Mouse (Mus musculus) neural tube, embryonic 15.5 days (tissue): ENCODE results near the gene Irak2. TPM values are rescaled to one million over a fixed set of nuclear protein-coding genes. Genes with fewer than 3 reads are reported as not detected.

Experiments
- ATAC-seq: fragments of 200-750 bp; cut with Nextera tagmentation; 2 replicates; pipeline ENCODE4 v1.8.0; 2017; ENCODE audit warnings: mild to moderate bottlenecking, moderate TSS enrichment, moderate library complexity; ENCODE audit not compliant: low FRiP score
- H3K27ac ChIP-seq: fragments of 300-500 bp; sonication (generic); replicated peaks from 2 replicates; pipeline ENCODE4 v1.5.1; 2015; ENCODE audit warnings: mild to moderate bottlenecking, inconsistent platforms
- H3K27me3 ChIP-seq: fragments of 300-500 bp; sonication (generic); replicated peaks from 2 replicates; pipeline ENCODE4 v1.6.1; 2015; ENCODE audit warnings: inconsistent platforms
- H3K36me3 ChIP-seq: fragments of 300-500 bp; sonication (generic); 2 replicates; pipeline ENCODE4 v1.6.1; 2015; ENCODE audit warnings: inconsistent platforms
- H3K4me1 ChIP-seq: fragments of 300-500 bp; sonication (generic); 2 replicates; pipeline ENCODE4 v1.6.1; 2015; ENCODE audit warnings: inconsistent platforms
- H3K4me2 ChIP-seq: fragments of 300-500 bp; sonication (generic); 2 replicates; pipeline ENCODE4 v1.6.1; 2015; ENCODE audit warnings: inconsistent platforms, mild to moderate bottlenecking, moderate library complexity
- H3K4me3 ChIP-seq: fragments of 300-500 bp; sonication (generic); replicated peaks from 2 replicates; pipeline ENCODE4 v1.5.1; 2015; ENCODE audit warnings: mild to moderate bottlenecking, inconsistent platforms
- H3K9ac ChIP-seq: fragments of 300-500 bp; sonication (generic); replicated peaks from 2 replicates; pipeline ENCODE4 v1.6.1; 2015; ENCODE audit warnings: mild to moderate bottlenecking, inconsistent platforms
- H3K9me3 ChIP-seq: fragments of 300-500 bp; sonication (generic); replicated peaks from 2 replicates; pipeline ENCODE4 v1.6.1; 2016; ENCODE audit warnings: inconsistent platforms
- WGBS: fragments of 180-500 bp; shearing (Covaris S2); methylation state at CpG from one replicate; pipeline ENCODE4 v1.1.7; 2015; ENCODE audit warnings: mixed read lengths; 5-methylcytosine and 5-hydroxymethylcytosine counted together
- polyA plus RNA-seq: library from polyadenylated mRNA; unstranded; fragments of >200 nt; fragmentation: Nextera tagmentation; extraction: Ambion mirVana; gene quantifications from 2 replicates; pipeline ENCODE4 v1.2.1, GENCODE M21; 2015

Gene Irak2
- polyA plus RNA-seq, 1 experiment from 2014 or later = 2.5 TPM

- no peak overlapping the region for H3K27ac ChIP-seq
These were observed 4.8 kb downstream of the Irak2 start for GRCm38 (mm10) chr6:113643021-113643420.

GRCm38 (mm10) chr6:113643967-113644366 lies 5.7 kb downstream of the Irak2 start:
- no peak for ATAC-seq
- H3K4me3 ChIP-seq = no peak overlapping the region
- no peaks in the 10 kb centered on the region for H3K9me3 ChIP-seq
- no peaks in the 10 kb centered on the region for H3K36me3 ChIP-seq
- no peak overlapping the region for H3K9ac ChIP-seq
- WGBS = 87% methylated on average over 2 of the region's 2 CpGs
- no peaks in the 10 kb centered on the region for H3K27me3 ChIP-seq
- no peaks in the 10 kb centered on the region for H3K4me1 ChIP-seq
- H3K27ac ChIP-seq = no peak overlapping the region
- H3K4me2 ChIP-seq = no peak overlapping the region

More at GRCm38 (mm10) chr6:113643021-113643420, 4.8 kb downstream of the Irak2 start:
- no peaks in the 10 kb centered on the region for H3K4me1 ChIP-seq
- 89% methylated on average over 4 of the region's 4 CpGs for WGBS
- ATAC-seq = no peak
- H3K4me3 ChIP-seq = no peak overlapping the region
- H3K9ac ChIP-seq = no peak overlapping the region
- H3K4me2 ChIP-seq = no peak overlapping the region
- no peaks in the 10 kb centered on the region for H3K36me3 ChIP-seq
- H3K27me3 ChIP-seq = no peaks in the 10 kb centered on the region
- no peaks in the 10 kb centered on the region for H3K9me3 ChIP-seq

- ATAC-seq = no peak
- Histone ChIP-seq H3K36me3 (no peaks in the 10 kb centered on the region), H3K9ac (no peak overlapping the region), H3K27ac (no peak overlapping the region), H3K4me3 (no peak overlapping the region), H3K4me2 (no peak overlapping the region), H3K4me1 (no peaks in the 10 kb centered on the region), H3K27me3 (no peaks in the 10 kb centered on the region), H3K9me3 (no peaks in the 10 kb centered on the region)
- 83% methylated on average over 8 of the region's 8 CpGs for WGBS
These were observed 6.5 kb downstream of the Irak2 start for GRCm38 (mm10) chr6:113644808-113645207.

- no peaks in the 10 kb centered on the region for H3K27me3 ChIP-seq
- no peak overlapping the region for H3K4me2 ChIP-seq
- no peak for ATAC-seq
- no peaks in the 10 kb centered on the region for H3K36me3 ChIP-seq
- H3K9me3 ChIP-seq = no peaks in the 10 kb centered on the region
- no peaks in the 10 kb centered on the region for H3K4me1 ChIP-seq
- no peak overlapping the region for H3K27ac ChIP-seq
- WGBS = 88% methylated on average over 7 of the region's 7 CpGs
- no peak overlapping the region for H3K4me3 ChIP-seq
- H3K9ac ChIP-seq = no peak overlapping the region
These were observed 11.3 kb downstream of the Irak2 start for GRCm38 (mm10) chr6:113649346-113650196.

GRCm38 (mm10) chr6:113650197-113650640 lies 12.0 kb downstream of the Irak2 start:
- 71% methylated on average over 4 of the region's 4 CpGs for WGBS
- Histone ChIP-seq H3K27me3 (no peaks in the 10 kb centered on the region), H3K4me3 (no peak overlapping the region), H3K27ac (no peak overlapping the region), H3K36me3 (no peaks in the 10 kb centered on the region), H3K4me1 (no peaks in the 10 kb centered on the region), H3K9me3 (no peaks in the 10 kb centered on the region), H3K9ac (no peak overlapping the region), H3K4me2 (no peak overlapping the region)
- ATAC-seq = no peak

GRCm38 (mm10) chr6:113651626-113652025 lies 13.4 kb downstream of the Irak2 start:
- H3K36me3 ChIP-seq = no peaks in the 10 kb centered on the region
- H3K27ac ChIP-seq = no peak overlapping the region
- H3K27me3 ChIP-seq = no peaks in the 10 kb centered on the region
- H3K4me1 ChIP-seq = no peaks in the 10 kb centered on the region
- H3K4me2 ChIP-seq = no peak overlapping the region
- no peak overlapping the region for H3K4me3 ChIP-seq
- no peaks in the 10 kb centered on the region for H3K9me3 ChIP-seq
- 62% methylated on average over 3 of the region's 3 CpGs for WGBS
- ATAC-seq = no peak
- H3K9ac ChIP-seq = no peak overlapping the region

GRCm38 (mm10) chr6:113653551-113653950 lies 15.3 kb downstream of the Irak2 start:
- 91% methylated on average over 7 of the region's 7 CpGs for WGBS
- no peak overlapping the region for H3K27ac ChIP-seq
- H3K4me1 ChIP-seq = no peaks in the 10 kb centered on the region
- no peaks in the 10 kb centered on the region for H3K36me3 ChIP-seq
- no peak overlapping the region for H3K4me3 ChIP-seq
- no peaks in the 10 kb centered on the region for H3K27me3 ChIP-seq
- no peaks in the 10 kb centered on the region for H3K9me3 ChIP-seq
- no peak for ATAC-seq
- no peak overlapping the region for H3K4me2 ChIP-seq
- H3K9ac ChIP-seq = no peak overlapping the region

GRCm38 (mm10) chr6:113654102-113654501 lies 15.8 kb downstream of the Irak2 start:
- H3K4me1 ChIP-seq = no peaks in the 10 kb centered on the region
- H3K4me2 ChIP-seq = no peak overlapping the region
- H3K9ac ChIP-seq = no peak overlapping the region
- no peaks in the 10 kb centered on the region for H3K27me3 ChIP-seq
- H3K36me3 ChIP-seq = no peaks in the 10 kb centered on the region
- no peak for ATAC-seq
- H3K4me3 ChIP-seq = no peak overlapping the region
- 91% methylated on average over 8 of the region's 8 CpGs for WGBS
- no peaks in the 10 kb centered on the region for H3K9me3 ChIP-seq
- H3K27ac ChIP-seq = no peak overlapping the region

GRCm38 (mm10) chr6:113654753-113655397 lies 16.6 kb downstream of the Irak2 start:
- H3K9me3 ChIP-seq = no peaks in the 10 kb centered on the region
- WGBS = 79% methylated on average over 16 of the region's 16 CpGs

GRCm38 (mm10) chr6:113655475-113655874 lies 17.2 kb downstream of the Irak2 start:
- no peak overlapping the region for H3K9ac ChIP-seq
- H3K4me1 ChIP-seq = no peaks in the 10 kb centered on the region
- no peaks in the 10 kb centered on the region for H3K36me3 ChIP-seq
- WGBS = 90% methylated on average over 3 of the region's 3 CpGs
- no peaks in the 10 kb centered on the region for H3K27me3 ChIP-seq
- no peak overlapping the region for H3K4me3 ChIP-seq
- no peak overlapping the region for H3K27ac ChIP-seq
- no peaks in the 10 kb centered on the region for H3K9me3 ChIP-seq
- no peak for ATAC-seq
- no peak overlapping the region for H3K4me2 ChIP-seq

More at GRCm38 (mm10) chr6:113654753-113655397, 16.6 kb downstream of the Irak2 start:
- no peaks in the 10 kb centered on the region for H3K27me3 ChIP-seq
- no peak overlapping the region for H3K4me2 ChIP-seq
- no peaks in the 10 kb centered on the region for H3K4me1 ChIP-seq
- H3K9ac ChIP-seq = no peak overlapping the region
- no peaks in the 10 kb centered on the region for H3K36me3 ChIP-seq
- no peak overlapping the region for H3K4me3 ChIP-seq
- ATAC-seq = no peak
- no peak overlapping the region for H3K27ac ChIP-seq

- Histone ChIP-seq H3K36me3 (no peaks in the 10 kb centered on the region), H3K4me3 (no peak overlapping the region), H3K4me1 (no peaks in the 10 kb centered on the region), H3K27me3 (no peaks in the 10 kb centered on the region), H3K9ac (no peak overlapping the region), H3K9me3 (no peaks in the 10 kb centered on the region), H3K27ac (no peak overlapping the region), H3K4me2 (no peak overlapping the region)
- no peak for ATAC-seq
- WGBS = 85% methylated on average over 6 of the region's 6 CpGs
These were observed 18.6 kb downstream of the Irak2 start for GRCm38 (mm10) chr6:113656847-113657246.

GRCm38 (mm10) chr6:113658226-113658625 lies 20.0 kb downstream of the Irak2 start:
- 63% methylated on average over 3 of the region's 3 CpGs for WGBS
- no peaks in the 10 kb centered on the region for H3K9me3 ChIP-seq

More at GRCm38 (mm10) chr6:113658226-113658625, 20.0 kb downstream of the Irak2 start:
- H3K27ac ChIP-seq = no peak overlapping the region
- no peaks in the 10 kb centered on the region for H3K4me1 ChIP-seq
- no peak overlapping the region for H3K9ac ChIP-seq
- no peak for ATAC-seq
- H3K27me3 ChIP-seq = no peaks in the 10 kb centered on the region
- no peak overlapping the region for H3K4me3 ChIP-seq
- no peaks in the 10 kb centered on the region for H3K36me3 ChIP-seq
- H3K4me2 ChIP-seq = no peak overlapping the region
